Mouse (Mus musculus) activated CD4-positive, CD25-positive, alpha-beta regulatory T cell, adult 9 weeks (primary cell): ENCODE measurements around the gene Tgfb3. TPM values are rescaled to one million over a fixed set of nuclear protein-coding genes. Genes with fewer than 3 reads are reported as not detected.

Experiments used
- polyA plus RNA-seq: library from polyadenylated mRNA; unstranded; fragments of 100-300 nt; shearing (Covaris generic); gene quantifications from one replicate; pipeline ENCODE4 v1.2.1, GENCODE M21; 2017

Gene Tgfb3
- polyA plus RNA-seq, result 0.79 TPM

DNA sequence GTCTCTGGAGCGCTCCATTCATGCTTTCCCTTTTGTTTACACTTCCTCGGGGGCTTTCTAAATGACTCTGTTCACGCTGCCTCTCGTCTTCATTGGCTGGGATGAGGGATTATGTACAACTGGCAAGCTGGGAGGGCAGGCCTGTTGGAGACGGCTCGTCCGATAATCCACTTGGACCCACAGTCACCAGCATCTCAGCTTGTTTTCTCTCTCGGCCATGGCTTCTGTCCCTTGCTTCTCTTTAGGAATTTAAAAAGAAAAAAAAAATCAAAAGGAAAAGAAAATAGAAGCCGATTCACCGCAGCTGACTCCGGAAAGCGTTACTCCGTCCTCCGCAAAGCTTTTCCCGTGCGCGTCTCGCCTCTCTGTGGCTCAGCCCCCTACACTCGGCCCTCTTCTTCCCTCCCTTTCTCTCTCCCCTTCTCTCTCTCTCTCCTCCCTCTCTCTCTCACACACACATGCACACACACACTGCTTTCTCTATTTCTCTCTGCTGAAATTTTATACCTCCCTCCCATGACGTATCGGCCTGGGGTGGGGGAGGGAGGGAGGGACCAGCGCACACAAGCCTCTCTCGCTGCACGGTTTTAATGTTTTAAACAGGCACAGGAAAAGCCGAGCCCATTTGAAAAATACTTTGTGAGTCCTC, at the start of gene Tgfb3:
Gene Tgfb3, minus strand, starts transcription at position 489 of the 649 bp plus-strand sequence.

DNA sequence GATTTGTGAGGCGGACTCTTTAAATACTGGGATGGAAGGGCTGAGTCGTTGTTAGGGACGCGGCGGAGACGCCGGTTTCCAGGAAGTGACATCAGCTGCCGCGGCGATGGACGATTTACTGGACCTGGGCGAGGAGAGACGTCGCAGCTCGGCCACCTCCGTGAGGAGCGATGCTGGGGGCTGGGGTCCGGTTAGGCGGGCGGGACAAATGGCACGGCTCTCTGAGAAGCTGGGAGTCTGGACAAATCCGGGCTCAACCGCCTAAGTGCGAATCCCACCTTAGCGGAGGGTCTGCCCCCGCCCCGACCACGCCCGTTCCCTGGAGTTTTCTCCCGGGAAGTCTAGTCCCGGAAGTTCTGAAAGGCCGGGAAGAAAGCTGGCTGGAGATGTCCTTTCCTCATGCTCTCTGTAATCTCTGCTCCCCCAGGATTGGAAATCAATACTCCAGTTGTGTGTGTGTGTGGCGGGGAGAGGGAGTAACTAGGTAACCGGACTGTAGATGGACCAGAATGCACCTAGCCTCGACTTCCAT, 3.7 kb upstream of the Tgfb3 start, which contains the start of gene Ift43:
Gene Ift43, plus strand, starts transcription at position 61 of the 532 bp plus-strand sequence.

Other genes with a start within 250 kb of the Tgfb3 start
- 5.3 TPM for gene Ift43, start 3.5 kb upstream of the Tgfb3 start, polyA plus RNA-seq
- gene Gpatch2l, start 162.8 kb upstream of the Tgfb3 start, polyA plus RNA-seq, result 35.9 TPM